Mouse (Mus musculus) lung, adult 18-20 months (tissue): ENCODE data around the gene Faf1.

Source experiments
- DNase-seq, 2 experiments: peaks; one replicate each; pipeline ENCODE4 v3.0.0; 2022; ENCODE audit warnings: mixed read lengths in 2 of 2

Faf1 gene

DNA sequence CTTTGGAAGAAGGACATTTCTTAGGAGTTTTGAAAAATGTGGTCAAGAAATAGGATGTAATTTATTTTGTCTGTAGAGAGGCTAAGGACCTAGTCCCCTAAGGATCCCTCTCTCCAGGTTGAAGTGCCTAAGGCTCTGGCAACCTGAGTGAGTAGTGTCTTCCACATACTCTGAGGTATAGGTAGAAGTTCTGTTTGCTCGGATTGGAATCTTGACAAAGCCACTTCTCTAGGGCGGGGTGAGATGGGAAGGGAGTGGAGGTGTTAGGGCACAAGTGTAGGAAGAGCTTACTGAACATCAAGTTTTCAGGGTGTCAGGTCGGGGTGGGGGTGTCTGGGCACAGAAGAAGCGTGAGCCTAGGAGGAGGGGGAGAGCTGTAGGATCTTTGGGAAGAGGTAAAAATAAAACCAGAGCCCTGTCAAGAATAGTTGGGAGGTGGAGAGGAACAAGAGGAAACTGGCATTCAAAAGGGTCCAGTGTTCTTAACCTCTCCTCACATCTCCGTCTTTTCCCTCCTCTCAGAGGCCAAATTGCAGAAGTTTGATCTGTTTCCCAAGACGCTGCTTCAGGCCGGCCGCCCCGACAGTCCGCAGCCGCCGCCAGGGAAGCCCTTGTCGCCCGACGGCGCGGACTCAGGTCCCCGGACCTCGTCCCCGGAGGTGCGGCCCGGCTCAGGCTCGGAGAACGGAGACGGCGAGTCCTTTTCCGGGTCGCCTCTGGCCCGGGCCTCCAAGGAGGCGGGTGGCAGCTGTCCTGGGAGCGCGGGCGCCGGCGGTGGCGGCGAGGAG is 304.9 kb downstream of the Faf1 start:
- no peak for DNase-seq

GRCm38 (mm10) chr4:109981871-109982680 is 305.7 kb downstream of the Faf1 start:
- no peak for DNase-seq

DNA sequence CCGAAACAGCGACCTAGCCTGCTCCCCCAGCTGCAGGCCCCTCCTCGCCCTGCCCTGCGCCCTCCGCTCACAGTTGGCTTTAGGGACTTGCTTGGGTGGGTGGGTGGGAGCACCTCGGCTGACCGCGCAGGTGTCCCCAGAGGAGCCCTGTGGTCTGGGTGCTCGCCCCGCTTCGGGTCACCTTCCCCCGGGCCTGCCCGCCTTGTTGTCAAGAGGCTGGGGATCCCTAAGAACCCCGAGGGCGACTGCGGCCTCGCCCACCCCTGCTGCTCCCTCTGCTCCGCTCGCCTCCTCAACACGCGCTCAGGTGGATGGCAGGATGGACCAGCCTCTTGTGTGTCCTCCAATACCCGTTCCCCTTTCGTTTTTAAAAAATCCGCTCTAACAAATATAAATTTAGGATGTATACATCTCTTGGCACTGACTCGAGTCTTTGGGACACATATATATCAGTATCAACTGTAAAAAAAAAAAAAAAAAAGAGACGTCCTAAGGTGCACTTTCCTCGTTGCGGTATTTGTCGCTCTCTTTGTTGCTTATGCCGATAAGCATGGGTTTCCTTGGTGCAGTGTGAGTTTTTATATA is 306.4 kb downstream of the Faf1 start:
- no peak for DNase-seq

DNA sequence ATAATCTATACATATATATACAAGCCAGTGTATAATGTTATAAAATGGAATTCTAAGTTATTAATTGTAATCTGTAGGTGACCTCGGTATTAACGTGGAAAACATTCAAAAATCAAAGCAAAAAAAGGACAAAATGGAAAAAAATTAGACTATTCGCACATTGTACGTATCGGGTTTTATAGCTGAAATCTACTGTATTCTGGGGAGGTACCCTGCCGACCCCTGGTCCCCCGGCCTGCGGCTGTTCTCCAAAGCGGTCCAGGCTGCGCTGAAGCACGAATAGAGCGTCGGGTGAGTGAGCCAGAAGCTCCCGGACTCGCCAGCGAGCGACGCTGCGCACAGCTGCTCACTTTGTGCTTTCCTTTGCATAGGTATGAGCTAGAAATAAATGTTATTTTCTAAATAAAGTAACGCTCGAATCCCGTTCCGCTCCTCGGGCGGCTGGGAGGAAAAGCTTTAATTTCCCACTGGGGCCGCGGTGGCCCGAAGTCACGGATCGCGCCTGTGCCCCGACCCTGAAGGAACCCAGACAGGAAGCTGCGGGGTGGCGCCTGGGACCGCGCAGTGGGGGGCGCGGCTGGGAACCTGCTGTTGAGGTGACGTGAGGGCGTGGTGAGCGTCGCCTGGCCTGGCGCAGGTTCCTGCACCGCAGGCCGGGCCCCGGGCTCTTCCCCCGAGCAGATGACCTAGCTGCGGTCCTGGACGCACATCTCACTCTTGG is 307.1 kb downstream of the Faf1 start:
- no peak for DNase-seq

DNA sequence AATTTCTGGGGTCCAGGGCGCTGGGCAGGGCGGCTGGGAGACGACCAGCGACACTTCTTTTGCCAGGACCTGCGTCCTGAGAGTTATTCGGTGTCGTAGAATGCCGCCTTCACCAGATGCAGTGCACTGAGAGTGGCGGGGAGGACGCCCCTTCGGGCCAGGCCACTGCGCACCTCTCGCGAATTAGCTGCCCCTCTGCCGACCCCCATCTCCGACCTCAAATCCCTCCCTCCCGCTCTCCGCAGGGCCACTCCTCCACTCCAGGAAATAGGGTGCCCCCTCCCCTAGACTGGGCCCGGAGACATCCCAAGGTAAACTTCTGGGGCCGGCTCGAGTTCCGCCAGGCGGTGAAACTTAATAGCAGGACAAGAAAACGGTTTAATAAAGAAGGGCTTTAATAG is 307.6 kb downstream of the Faf1 start:
- no peak for DNase-seq

DNA sequence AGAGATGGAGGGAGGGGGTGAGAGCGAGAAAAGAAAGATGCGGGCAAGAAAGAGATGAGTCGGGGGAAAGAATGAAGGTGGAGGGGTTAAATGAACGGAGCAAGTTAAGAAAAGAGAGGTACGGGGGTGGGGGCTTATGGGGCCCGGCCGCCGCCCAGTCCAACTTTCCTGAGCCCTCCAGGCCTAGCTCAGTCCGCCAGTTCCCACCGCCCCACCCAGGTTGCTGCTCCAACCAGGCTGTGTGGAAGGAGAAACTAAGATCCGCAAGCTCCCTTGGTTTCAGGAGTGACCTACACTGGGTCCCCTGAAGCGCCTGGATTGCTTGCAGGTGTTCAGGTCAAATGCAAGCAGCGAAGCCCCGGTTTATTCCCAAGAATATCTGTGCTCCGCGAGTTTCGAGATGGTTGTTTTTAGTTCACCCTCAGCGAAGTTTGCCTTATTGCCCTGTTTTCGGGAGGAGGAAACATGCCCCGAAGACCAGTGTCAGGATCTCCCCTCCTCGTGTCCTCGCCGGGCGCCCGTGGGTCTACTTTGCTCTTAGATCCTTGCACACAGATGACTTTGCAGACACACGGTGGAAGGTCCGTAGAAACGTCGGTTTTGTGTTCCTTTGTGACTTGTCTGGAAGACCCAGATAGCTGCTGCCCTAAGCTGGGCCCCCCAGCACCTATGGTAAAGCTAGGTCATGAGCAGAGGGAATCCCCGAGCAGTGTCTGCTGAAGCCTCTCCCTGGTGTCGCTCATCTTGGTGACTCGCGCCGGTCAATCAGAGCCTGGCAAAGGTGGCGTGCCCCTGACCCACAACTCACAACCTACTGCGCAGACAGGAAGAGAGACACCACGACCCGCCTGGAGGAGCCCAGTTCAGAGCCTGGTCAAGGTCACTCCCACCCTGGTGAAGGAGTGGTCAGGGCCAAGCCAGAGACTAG is 308.4 kb downstream of the Faf1 start:
- DNase-seq, result no peak

DNA sequence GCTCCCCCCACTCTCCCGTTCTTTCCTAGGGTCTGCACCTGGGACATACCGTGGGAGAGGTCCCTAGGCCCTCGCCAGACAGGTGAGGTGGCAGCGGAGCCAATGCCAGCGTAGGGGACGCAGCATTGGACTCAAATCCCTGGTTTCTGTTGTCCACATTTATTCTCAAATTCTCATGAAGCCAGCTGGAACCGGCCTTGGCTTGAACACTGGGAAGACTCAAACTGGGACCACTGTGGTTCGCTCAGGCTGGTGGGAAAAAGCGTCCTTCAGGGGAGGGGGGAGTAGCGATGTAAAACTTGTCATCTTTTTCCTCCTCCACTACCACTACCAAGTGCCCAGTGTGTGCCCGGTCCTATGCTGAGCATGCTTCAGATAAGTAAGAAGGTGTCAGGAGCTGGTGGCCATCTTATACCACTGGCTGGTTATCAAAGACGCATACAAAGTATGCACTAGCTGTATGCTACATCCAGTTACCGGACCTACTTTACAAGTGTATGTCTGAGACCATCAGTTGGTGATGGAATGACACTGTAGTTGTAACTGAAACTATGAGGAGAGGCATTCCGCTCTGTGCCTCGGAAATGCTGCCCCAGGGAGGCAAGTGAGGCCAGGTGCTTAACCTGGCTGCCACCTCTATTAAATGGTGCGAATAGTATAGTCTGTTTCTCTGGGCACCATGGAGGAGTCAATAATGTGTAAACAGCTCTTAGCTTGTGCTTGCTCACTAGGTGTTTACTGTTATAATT is 309.2 kb downstream of the Faf1 start:
- no peak for DNase-seq

DNA sequence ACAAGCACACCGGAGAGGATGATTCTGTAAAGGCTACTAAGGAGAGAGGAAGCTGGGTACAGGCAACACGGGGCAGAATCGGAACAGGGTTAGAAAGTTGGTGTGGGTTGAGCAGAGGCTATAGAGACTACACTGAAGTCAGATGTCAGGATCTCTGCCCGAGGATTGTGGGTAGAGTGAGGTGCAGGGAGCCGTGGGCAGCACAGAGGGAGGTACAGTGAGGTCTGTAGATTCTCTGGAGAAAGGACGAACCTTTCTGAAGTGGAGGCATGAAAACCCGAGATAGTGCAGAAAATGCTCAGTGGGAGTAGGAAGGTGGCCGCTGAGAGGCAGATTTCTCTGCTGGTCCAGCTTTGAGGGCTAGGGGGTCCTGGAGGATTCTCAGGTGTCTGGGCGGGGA is 309.9 kb downstream of the Faf1 start:
- DNase-seq, result no peak

DNA sequence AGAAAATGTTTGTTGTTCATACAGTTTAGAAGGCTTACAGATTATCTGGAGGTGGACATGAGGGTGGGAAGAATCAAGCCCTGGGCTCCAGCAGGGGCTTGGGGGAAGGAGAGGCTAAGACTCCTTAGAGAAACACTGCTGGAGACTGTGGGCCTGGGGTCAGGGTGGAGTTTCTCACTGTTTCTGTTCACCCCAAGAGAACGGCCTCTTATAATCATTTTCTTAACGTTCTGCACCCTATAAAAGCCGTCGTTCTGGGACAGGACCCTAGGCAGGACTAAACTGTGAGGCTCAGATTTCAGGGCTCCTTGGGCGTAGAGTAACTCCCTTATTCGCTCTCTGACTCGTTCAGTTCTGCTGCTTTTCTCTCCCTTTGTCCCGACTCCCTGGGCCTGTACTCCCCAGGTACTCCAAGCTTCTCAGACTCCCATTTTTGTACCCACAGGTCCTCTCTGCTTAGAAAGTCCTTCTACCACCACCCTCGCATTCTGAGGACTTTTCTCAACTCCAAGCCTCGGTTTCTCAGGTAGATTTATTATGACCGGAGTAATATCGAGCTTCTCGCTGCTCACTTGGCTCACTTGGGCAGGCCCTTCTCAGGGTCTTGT is 310.5 kb downstream of the Faf1 start:
- DNase-seq, result no peak

GRCm38 (mm10) chr4:109987560-109988362 is 311.4 kb downstream of the Faf1 start:
- DNase-seq, result no peak

DNA sequence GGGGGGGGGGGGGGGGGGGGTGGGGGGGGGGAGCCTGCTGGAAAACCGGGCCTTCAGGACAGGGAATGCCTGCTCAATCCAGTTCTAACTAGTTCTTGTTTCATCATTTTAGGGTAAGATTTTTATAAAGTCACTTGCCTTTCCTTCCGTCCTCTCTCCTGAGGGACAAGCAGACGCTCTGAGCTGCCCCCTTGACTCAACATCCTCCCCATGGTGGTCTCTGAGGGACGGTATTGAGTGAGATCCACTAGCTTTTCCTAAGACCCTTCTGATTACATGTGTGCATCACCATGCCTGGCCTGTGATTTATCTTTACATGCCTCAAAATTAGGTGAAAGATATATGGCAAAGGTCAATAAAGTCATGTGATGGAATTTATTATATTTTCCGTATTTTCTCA is 312.0 kb downstream of the Faf1 start:
- no peak for DNase-seq

- DNase-seq, result no peak
Observed at GRCm38 (mm10) chr4:109989213-109989612, 312.8 kb downstream of the Faf1 start.

DNA sequence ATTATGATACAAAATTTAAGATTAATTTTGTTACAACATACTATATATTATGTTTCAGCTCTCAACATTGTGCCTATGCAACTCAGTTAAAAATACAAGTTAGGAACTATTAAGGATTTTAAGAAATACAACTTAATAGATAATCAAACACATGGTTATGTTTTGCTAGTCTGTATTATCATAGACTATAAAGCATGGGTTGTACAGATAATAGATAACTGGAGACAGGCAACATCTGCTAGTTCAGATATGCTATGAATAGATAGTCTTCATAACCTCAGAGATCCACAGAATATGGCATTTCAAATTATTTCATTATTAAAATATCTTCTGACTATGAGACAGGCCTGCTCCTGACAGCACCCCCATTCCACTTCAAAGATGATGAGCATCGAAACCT is 329.7 kb downstream of the Faf1 start:
- no peak for DNase-seq
